Mouse (Mus musculus) heart, embryonic 16.5 days (tissue): ENCODE results near the gene Klhdc7b. TPM values are rescaled to one million over a fixed set of nuclear protein-coding genes. Genes with fewer than 3 reads are reported as not detected.
"Not testable (repeated sequence)": the region's sequence is repeated elsewhere in the genome, so short reads cannot be mapped to it uniquely, and the experiment has no call there.

Experiments
- ATAC-seq: fragments of 200-750 bp; cut with Nextera tagmentation; replicated peaks from 2 replicates; pipeline ENCODE4 v1.8.0; 2017; ENCODE audit warnings: moderate number of reproducible peaks; ENCODE audit not compliant: insufficient read depth, low FRiP score; ENCODE audit errors: extremely low read depth
- H3K27ac ChIP-seq: fragments of 300-500 bp; sonication (generic); 2 replicates; pipeline ENCODE4 v1.5.1; 2014; ENCODE audit warnings: mild to moderate bottlenecking, low read length, control low read depth, moderate library complexity
- H3K27me3 ChIP-seq: fragments of 300-500 bp; sonication (generic); 2 replicates; pipeline ENCODE4 v1.6.1; 2014; ENCODE audit warnings: low read length, mixed read lengths; ENCODE audit not compliant: control insufficient read depth, insufficient read depth
- H3K36me3 ChIP-seq: fragments of 300-500 bp; sonication (generic); 2 replicates; pipeline ENCODE4 v1.6.1; 2014; ENCODE audit not compliant: control insufficient read depth, insufficient read depth
- H3K4me1 ChIP-seq: fragments of 300-500 bp; sonication (generic); 2 replicates; pipeline ENCODE4 v1.6.1; 2014; ENCODE audit warnings: low read length, mixed read lengths; ENCODE audit not compliant: control insufficient read depth, insufficient read depth
- H3K4me2 ChIP-seq: fragments of 300-500 bp; sonication (generic); 2 replicates; pipeline ENCODE4 v1.6.1; 2014; ENCODE audit warnings: low read depth, mild to moderate bottlenecking, control low read depth, low read length
- H3K4me3 ChIP-seq: fragments of 300-500 bp; sonication (generic); 2 replicates; pipeline ENCODE4 v1.5.1; 2014; ENCODE audit warnings: mild to moderate bottlenecking, control low read depth, low read length
- H3K9ac ChIP-seq: fragments of 300-500 bp; sonication (generic); 2 replicates; pipeline ENCODE4 v1.6.1; 2014; ENCODE audit warnings: low read length, control low read depth
- H3K9me3 ChIP-seq: fragments of 300-500 bp; sonication (generic); replicated peaks from 2 replicates; pipeline ENCODE4 v1.6.1; 2016; ENCODE audit warnings: low read length; ENCODE audit not compliant: control insufficient read depth
- WGBS: fragments of 180-500 bp; shearing (Covaris S2); extraction: QIAGEN DNeasy Blood & Tissue Kit; methylation state at CpG from one replicate; pipeline ENCODE4 v1.1.7; 2014; 5-methylcytosine and 5-hydroxymethylcytosine counted together
- polyA plus RNA-seq: library from polyadenylated mRNA; unstranded; fragments of >200 nt; fragmentation: Nextera tagmentation; extraction: Ambion mirVana; gene quantifications from 2 replicates; pipeline ENCODE4 v1.2.1, GENCODE M21; 2015

Klhdc7b gene
- polyA plus RNA-seq, 1 experiment from 2014 or later, result not detected

GRCm38 (mm10) chr15:89428821-89429351 lies 44.2 kb downstream of the Klhdc7b start:
- H3K27ac ChIP-seq, result peak overlapping the region; percentile 98
- peak overlapping the region; percentile 86 for H3K9ac ChIP-seq
- H3K4me2 ChIP-seq, result peak overlapping the region; percentile 69
- peak overlapping the region; percentile 67 for H3K4me3 ChIP-seq
- ATAC-seq, result no peak; the same call in 1 of the 2 replicates
- H3K27me3 ChIP-seq, result no peaks in the 10 kb centered on the region
- 4% methylated on average over 21 of the region's 22 CpGs for WGBS
- peaks cover 18% of the 10 kb centered on the region for H3K36me3 ChIP-seq
- peaks cover 28% of the 10 kb centered on the region for H3K4me1 ChIP-seq
- H3K9me3 ChIP-seq, result no peaks in the 10 kb centered on the region

- Histone ChIP-seq H3K9me3 (no peaks in the 10 kb centered on the region), H3K27me3 (no peaks in the 10 kb centered on the region), H3K36me3 (peaks cover 15% of the 10 kb centered on the region), H3K4me3 (peak within 1 kb of the TSS; percentile 67), H3K4me2 (peak within 1 kb of the TSS; percentile 69), H3K27ac (peak within 1 kb of the TSS; percentile 98), H3K4me1 (peaks cover 21% of the 10 kb centered on the region), H3K9ac (peak within 1 kb of the TSS; percentile 86)
- ATAC-seq, result peak; percentile 82
- WGBS, result under 1% methylated on average over 70 of the region's 70 CpGs
Measured at GRCm38 (mm10) chr15:89429352-89430221, 44.9 kb downstream of the Klhdc7b start, which contains the start of the genes C730034F03Rik, Gm44502 and Chkb. Gene C730034F03Rik, plus strand, starts transcription at chr15:89429589. Gene Gm44502, minus strand, starts transcription at chr15:89429696. Gene Chkb, minus strand, starts transcription at chr15:89429908.

GRCm38 (mm10) chr15:89430341-89430740 lies 45.6 kb downstream of the Klhdc7b start:
- Histone ChIP-seq H3K36me3 (peaks cover 15% of the 10 kb centered on the region), H3K4me3 (peak overlapping the region; percentile 67), H3K9me3 (no peaks in the 10 kb centered on the region), H3K9ac (peak overlapping the region; percentile 86), H3K4me2 (peak overlapping the region; percentile 69), H3K27me3 (no peaks in the 10 kb centered on the region), H3K4me1 (peaks cover 20% of the 10 kb centered on the region), H3K27ac (peak overlapping the region; percentile 98)
- no peak for ATAC-seq
- WGBS, result 41% methylated on average over 6 of the region's 6 CpGs

- ATAC-seq, H3K4me3 ChIP-seq, H3K27me3 ChIP-seq, H3K9me3 ChIP-seq, H3K9ac ChIP-seq, H3K4me2 ChIP-seq, H3K27ac ChIP-seq: not testable (repeated sequence)
- H3K36me3 ChIP-seq, result peaks cover 15% of the 10 kb centered on the region
- 81% methylated on average over 8 of the region's 9 CpGs for WGBS
- peaks cover 20% of the 10 kb centered on the region for H3K4me1 ChIP-seq
Measured at GRCm38 (mm10) chr15:89430771-89431170, 46.1 kb downstream of the Klhdc7b start.

DNA sequence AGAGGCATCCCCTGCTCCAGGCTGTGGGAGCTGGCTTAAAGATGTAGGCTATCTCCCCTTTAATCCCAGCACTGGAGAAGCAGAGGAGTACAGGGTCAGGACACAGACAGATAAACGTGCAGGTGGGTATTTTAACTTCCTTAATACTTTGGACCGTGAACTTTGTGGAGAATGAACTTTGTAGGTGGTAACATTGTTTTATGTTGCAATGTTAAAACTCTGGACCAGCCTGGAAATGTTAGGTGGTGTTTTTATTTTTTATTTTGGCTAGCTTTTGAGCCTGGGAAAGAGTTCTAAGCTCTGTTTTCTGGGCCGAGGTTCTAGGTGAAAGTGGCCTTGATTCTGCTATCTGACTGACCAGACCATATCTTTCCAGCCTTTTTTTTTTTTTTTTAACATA lies 46.6 kb downstream of the Klhdc7b start:
- ATAC-seq, result no peak
- H3K4me1 ChIP-seq, result peaks cover 19% of the 10 kb centered on the region
- H3K9ac ChIP-seq, result no peak overlapping the region
- no peak overlapping the region for H3K27ac ChIP-seq
- 65% methylated on average over 3 of the region's 3 CpGs for WGBS
- no peaks in the 10 kb centered on the region for H3K27me3 ChIP-seq
- H3K9me3 ChIP-seq, result no peaks in the 10 kb centered on the region
- H3K4me2 ChIP-seq, result no peak overlapping the region
- H3K4me3 ChIP-seq, result no peak overlapping the region
- peaks cover 14% of the 10 kb centered on the region for H3K36me3 ChIP-seq

- H3K9me3 ChIP-seq, result no peaks in the 10 kb centered on the region
- no peak overlapping the region for H3K4me3 ChIP-seq
- WGBS, result 91% methylated on average over 6 of the region's 6 CpGs
- H3K36me3 ChIP-seq, result peaks cover 12% of the 10 kb centered on the region; the same call in 1 of the 2 replicates
- H3K27me3 ChIP-seq, result no peaks in the 10 kb centered on the region
- H3K4me2 ChIP-seq, result no peak overlapping the region
- no peak overlapping the region for H3K27ac ChIP-seq
- H3K9ac ChIP-seq, result no peak overlapping the region
- H3K4me1 ChIP-seq, result peaks cover 13% of the 10 kb centered on the region
- ATAC-seq, result no peak
Measured at GRCm38 (mm10) chr15:89431806-89432205, 47.1 kb downstream of the Klhdc7b start.

- no peak overlapping the region for H3K9ac ChIP-seq
- WGBS, result 79% methylated on average over 4 of the region's 4 CpGs
- peaks cover 12% of the 10 kb centered on the region for H3K4me1 ChIP-seq
- no peak overlapping the region for H3K4me2 ChIP-seq
- no peaks in the 10 kb centered on the region for H3K27me3 ChIP-seq
- H3K9me3 ChIP-seq, result no peaks in the 10 kb centered on the region
- no peak overlapping the region for H3K27ac ChIP-seq
- no peak for ATAC-seq
- H3K4me3 ChIP-seq, result no peak overlapping the region
- H3K36me3 ChIP-seq, result peaks cover 3% of the 10 kb centered on the region; the same call in 1 of the 2 replicates
Measured at GRCm38 (mm10) chr15:89432946-89433345, 48.2 kb downstream of the Klhdc7b start.

DNA sequence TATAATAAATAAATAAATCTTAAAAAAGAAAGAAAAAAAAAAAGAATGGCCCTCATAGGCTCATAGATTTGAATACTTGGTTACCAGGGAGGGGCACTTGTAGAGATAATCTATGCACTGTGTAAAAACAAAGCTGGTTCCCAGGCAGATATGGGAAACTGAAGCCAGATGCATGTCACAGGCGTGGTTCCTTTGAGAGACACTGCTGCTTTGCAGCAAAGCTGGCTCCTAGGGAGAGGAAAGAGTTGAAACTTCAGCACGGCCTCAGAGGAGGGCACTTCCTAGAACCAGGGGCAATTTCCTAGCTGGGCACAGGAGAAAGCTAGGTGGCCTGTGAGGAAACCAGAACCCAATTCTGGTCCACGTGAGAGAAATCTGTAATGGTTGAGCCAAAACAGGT lies 49.4 kb downstream of the Klhdc7b start:
- H3K9me3 ChIP-seq, result no peaks in the 10 kb centered on the region
- no peak for ATAC-seq
- peaks cover 4% of the 10 kb centered on the region for H3K4me1 ChIP-seq
- H3K9ac ChIP-seq, result no peak overlapping the region
- H3K27me3 ChIP-seq, result no peaks in the 10 kb centered on the region
- H3K27ac ChIP-seq, result no peak overlapping the region
- no peak overlapping the region for H3K4me3 ChIP-seq
- H3K4me2 ChIP-seq, result no peak overlapping the region
- 76% methylated on average over 3 of the region's 3 CpGs for WGBS
- no peaks in the 10 kb centered on the region for H3K36me3 ChIP-seq

GRCm38 (mm10) chr15:89435878-89436277 lies 51.2 kb downstream of the Klhdc7b start:
- H3K36me3 ChIP-seq, result no peaks in the 10 kb centered on the region
- no peaks in the 10 kb centered on the region for H3K4me1 ChIP-seq
- H3K27me3 ChIP-seq, result no peaks in the 10 kb centered on the region
- H3K4me2 ChIP-seq, result no peak overlapping the region
- WGBS, result 77% methylated on average over 5 of the region's 5 CpGs
- no peak overlapping the region for H3K9ac ChIP-seq
- no peaks in the 10 kb centered on the region for H3K9me3 ChIP-seq
- ATAC-seq, result no peak
- no peak overlapping the region for H3K27ac ChIP-seq
- no peak overlapping the region for H3K4me3 ChIP-seq
